Mouse (Mus musculus) G1E (cell line): ENCODE results near the gene Adcy6.

Experiments used
- CTCF ChIP-seq: IDR thresholded peaks from 2 replicates; pipeline ENCODE4 v1.5.1; 2012; ENCODE audit warnings: low read depth, low read length, inconsistent platforms, mixed read lengths
- GATA1 ChIP-seq: IDR thresholded peaks from 2 replicates; pipeline ENCODE4 v1.6.1; 2012; ENCODE audit warnings: borderline replicate concordance, low read length, inconsistent platforms, mixed read lengths

GRCm38 (mm10) chr15:98656982-98657751 lies 47.3 kb upstream of the Adcy6 start:
- no peak for TF ChIP-seq GATA1
- TF ChIP-seq CTCF = no peak
